Mouse (Mus musculus) MEL (cell line): Measurements from ENCODE around the gene 4930507D05Rik. TPM values are rescaled to one million over a fixed set of nuclear protein-coding genes. Genes with fewer than 3 reads are reported as not detected.

Source experiments
- DNase-seq: peaks from one replicate; pipeline ENCODE4 v3.0.0; 2011; ENCODE audit warnings: low read depth, low spot score
- H3K27ac ChIP-seq: 2 replicates; pipeline ENCODE4 v1.5.1; 2012; ENCODE audit warnings: low read depth, mild to moderate bottlenecking, control low read depth, low read length, moderate library complexity; ENCODE audit not compliant: control insufficient read depth
- H3K27me3 ChIP-seq, 2 experiments: fragments of 150-350 bp in 1 of 2; sonication (generic) in 1 of 2; 2 replicates each; pipeline ENCODE4 v1.6.1; 2012; ENCODE audit warnings: low read length in 2 of 2, mild to moderate bottlenecking in 2 of 2, improper control_type of control experiment in 1 of 2, moderate library complexity in 1 of 2; ENCODE audit not compliant: insufficient read depth in 2 of 2, control insufficient read depth in 1 of 2
- H3K36me3 ChIP-seq, 2 experiments: 2 replicates each; pipeline ENCODE4 v1.6.1; 2012 to 2014; ENCODE audit warnings: low read length in 2 of 2, improper control_type of control experiment in 1 of 2, inconsistent platforms in 1 of 2, mild to moderate bottlenecking in 1 of 2; ENCODE audit not compliant: insufficient read depth in 2 of 2, control insufficient read depth in 1 of 2
- H3K4me1 ChIP-seq, 2 experiments: fragments of 150-350 bp in 1 of 2; sonication (generic) in 1 of 2; 2 replicates each; pipeline ENCODE4 v1.6.1; 2012; ENCODE audit warnings: low read length in 2 of 2, improper control_type of control experiment in 1 of 2, mild to moderate bottlenecking in 1 of 2; ENCODE audit not compliant: insufficient read depth in 2 of 2, control insufficient read depth in 1 of 2
- H3K4me3 ChIP-seq, 2 experiments: fragments of 150-350 bp in 1 of 2; sonication (generic) in 1 of 2; 2 replicates each; pipeline ENCODE4 v1.5.1; 2012; ENCODE audit warnings: low read depth in 2 of 2, low read length in 2 of 2, mild to moderate bottlenecking in 2 of 2, moderate library complexity in 2 of 2, control low read depth in 1 of 2, improper control_type of control experiment in 1 of 2; ENCODE audit not compliant: control insufficient read depth in 1 of 2, insufficient read depth in 1 of 2
- H3K79me2 ChIP-seq: 2 replicates; pipeline ENCODE4 v1.6.1; 2012; ENCODE audit warnings: mild to moderate bottlenecking, low read length, moderate library complexity; ENCODE audit not compliant: control insufficient read depth, poor library complexity, insufficient read depth
- H3K9ac ChIP-seq: 2 replicates; pipeline ENCODE4 v1.6.1; 2012; ENCODE audit warnings: low read depth, mild to moderate bottlenecking, control low read depth, low read length, moderate library complexity; ENCODE audit not compliant: control insufficient read depth, poor library complexity, severe bottlenecking
- H3K9me3 ChIP-seq: fragments of 150-350 bp; sonication (generic); replicated peaks from 2 replicates; pipeline ENCODE4 v1.6.1; 2012; ENCODE audit warnings: mild to moderate bottlenecking, low read length, improper control_type of control experiment, moderate library complexity; ENCODE audit not compliant: insufficient read depth
- CHD2 ChIP-seq: IDR thresholded peaks from 2 replicates; pipeline ENCODE4 v1.6.1; 2011; ENCODE audit warnings: low read length, improper control_type of control experiment
- CTCF ChIP-seq, 3 experiments: IDR thresholded peaks in 2 of 3; conservative IDR thresholded peaks in 1 of 3; 2 replicates each; pipeline ENCODE4 v1.5.1; 2011 to 2012; ENCODE audit warnings: low read length in 3 of 3, low read depth in 2 of 3, mild to moderate bottlenecking in 2 of 3, improper control_type of control experiment in 1 of 3, inconsistent platforms in 1 of 3, mixed read lengths in 1 of 3, moderate library complexity in 1 of 3; ENCODE audit not compliant: control insufficient read depth in 1 of 3, insufficient read depth in 1 of 3, poor library complexity in 1 of 3, severe bottlenecking in 1 of 3
- E2F4 ChIP-seq: IDR thresholded peaks from 2 replicates; pipeline ENCODE4 v1.6.1; 2011; ENCODE audit warnings: low read depth, low read length, improper control_type of control experiment, borderline replicate concordance
- ELF1 ChIP-seq: IDR thresholded peaks from 2 replicates; pipeline ENCODE4 v1.6.1; 2014; ENCODE audit warnings: low read depth, mild to moderate bottlenecking, inconsistent platforms, low read length, improper control_type of control experiment, moderate library complexity
- GABPA ChIP-seq: IDR thresholded peaks from 2 replicates; pipeline ENCODE4 v1.6.1; 2012; ENCODE audit warnings: low read depth, mild to moderate bottlenecking, inconsistent platforms, low read length, improper control_type of control experiment, moderate library complexity
- GATA1 ChIP-seq: IDR thresholded peaks from 2 replicates; pipeline ENCODE4 v1.6.1; 2011; ENCODE audit warnings: low read depth, low read length, improper control_type of control experiment
- HCFC1 ChIP-seq: IDR thresholded peaks from 2 replicates; pipeline ENCODE4 v1.6.1; 2012; ENCODE audit warnings: low read depth, mild to moderate bottlenecking, inconsistent platforms, low read length, improper control_type of control experiment, moderate library complexity
- KAT2A ChIP-seq: conservative IDR thresholded peaks from 2 replicates; pipeline ENCODE4 v1.6.1; 2012; ENCODE audit warnings: low read depth, low read length, improper control_type of control experiment, inconsistent platforms
- MAFK ChIP-seq: IDR thresholded peaks from 2 replicates; pipeline ENCODE4 v1.6.1; 2011; ENCODE audit warnings: low read depth, mild to moderate bottlenecking, low read length, improper control_type of control experiment, borderline replicate concordance
- MYC ChIP-seq: IDR thresholded peaks from 2 replicates; pipeline ENCODE4 v1.6.1; 2011; ENCODE audit warnings: low read depth, mild to moderate bottlenecking, low read length, improper control_type of control experiment, moderate library complexity
- NRF1 ChIP-seq: IDR thresholded peaks from 2 replicates; pipeline ENCODE4 v1.6.1; 2014; ENCODE audit warnings: low read depth, mild to moderate bottlenecking, inconsistent platforms, low read length, improper control_type of control experiment, moderate library complexity; ENCODE audit not compliant: poor library complexity, insufficient read depth, severe bottlenecking
- POLR2A ChIP-seq, 2 experiments: IDR thresholded peaks; 2 replicates each; pipeline ENCODE4 v1.6.1; 2011 to 2012; ENCODE audit warnings: low read length in 2 of 2, mild to moderate bottlenecking in 2 of 2, control low read depth in 1 of 2, improper control_type of control experiment in 1 of 2, low read depth in 1 of 2, moderate library complexity in 1 of 2; ENCODE audit not compliant: control insufficient read depth in 1 of 2, insufficient read depth in 1 of 2, poor library complexity in 1 of 2
- POLR2AphosphoS2 ChIP-seq: IDR thresholded peaks from 2 replicates; pipeline ENCODE4 v1.6.1; 2011; ENCODE audit warnings: low read length, improper control_type of control experiment
- POLR2AphosphoS5 ChIP-seq: IDR thresholded peaks from 2 replicates; pipeline ENCODE4 v1.6.1; 2012; ENCODE audit warnings: low read depth, borderline replicate concordance, mild to moderate bottlenecking, inconsistent platforms, low read length, moderate library complexity, mixed read lengths
- TAL1 ChIP-seq: IDR thresholded peaks from 2 replicates; pipeline ENCODE4 v1.6.1; 2012; ENCODE audit warnings: mild to moderate bottlenecking, inconsistent platforms, low read length, moderate library complexity, mixed read lengths
- TCF12 ChIP-seq: IDR thresholded peaks from 2 replicates; pipeline ENCODE4 v1.6.1; 2014; ENCODE audit warnings: low read depth, mild to moderate bottlenecking, inconsistent platforms, low read length, improper control_type of control experiment, moderate library complexity
- USF2 ChIP-seq, 2 experiments: IDR thresholded peaks; 2 replicates each; pipeline ENCODE4 v1.6.1; 2011 to 2012; ENCODE audit warnings: improper control_type of control experiment in 2 of 2, low read length in 2 of 2, borderline replicate concordance in 1 of 2, inconsistent platforms in 1 of 2, low read depth in 1 of 2, mild to moderate bottlenecking in 1 of 2; ENCODE audit not compliant: insufficient read depth in 1 of 2
- ZC3H11A ChIP-seq: IDR thresholded peaks from 2 replicates; pipeline ENCODE4 v1.6.1; 2012; ENCODE audit warnings: low read depth, mild to moderate bottlenecking, inconsistent platforms, low read length, improper control_type of control experiment
- ZKSCAN1 ChIP-seq: IDR thresholded peaks from 2 replicates; pipeline ENCODE4 v1.6.1; 2012; ENCODE audit warnings: low read depth, mild to moderate bottlenecking, inconsistent platforms, low read length, improper control_type of control experiment, moderate library complexity
- ZMIZ1 ChIP-seq: IDR thresholded peaks from 2 replicates; pipeline ENCODE4 v1.6.1; 2012; ENCODE audit warnings: low read depth, mild to moderate bottlenecking, inconsistent platforms, low read length, improper control_type of control experiment, moderate library complexity
- ZNF384 ChIP-seq: IDR thresholded peaks from 2 replicates; pipeline ENCODE4 v1.6.1; 2012; ENCODE audit warnings: low read depth, mild to moderate bottlenecking, inconsistent platforms, low read length, improper control_type of control experiment
- polyA plus RNA-seq, 2 experiments: library from polyadenylated mRNA; stranded (reverse) in 1 of 2; unstranded in 1 of 2; fragments of >175 nt in 1 of 2; fragments of >200 nt in 1 of 2; gene quantifications; 2 replicates each; pipeline versions ENCODE4 v1.2.1 to v1.2.4; 2012; ENCODE audit warnings: low replicate concordance in 2 of 2, low read depth in 1 of 2; ENCODE audit not compliant: insufficient read length in 2 of 2, insufficient read depth in 1 of 2, missing spikeins in 1 of 2
- total RNA-seq: library from RNA; depleted of rRNA; stranded (reverse); fragments of 300-350 nt; gene quantifications from 2 replicates; pipeline ENCODE4 v1.2.3, GENCODE M21; 2012

The 4930507D05Rik gene
- total and polyA plus RNA-seq, 3 experiments = 0.33 to 0.58 TPM; not detected in 1

GRCm38 (mm10) chr10:62419422-62419821 is 29.9 kb upstream of the 4930507D05Rik start:
- Histone ChIP-seq H3K79me2 (no peaks in the 10 kb centered on the region), H3K4me3 (no peak overlapping the region), H3K36me3 (peaks cover 0 to 18% of the 10 kb centered on the region in 2 experiments; a peak in 2 of 4 replicates), H3K27me3 (no peaks in the 10 kb centered on the region), H3K9me3 (no peaks in the 10 kb centered on the region), H3K4me1 (peaks cover 8 to 31% of the 10 kb centered on the region in 2 experiments), H3K27ac (no peak overlapping the region), H3K9ac (no peak overlapping the region)
- TF ChIP-seq E2F4 = no peak
- no peak for TF ChIP-seq USF2 (IDR thresholded peaks at IDR 0.05; ENCODE audit: borderline replicate concordance in 1 of 2, insufficient read depth in 1 of 2, low read depth in 1 of 2, low read length in 2 of 2)
- TF ChIP-seq MYC = no peak
- no peak for TF ChIP-seq TCF12
- no peak for TF ChIP-seq KAT2A
- no peak for TF ChIP-seq GABPA
- TF ChIP-seq POLR2A (IDR thresholded peaks at IDR 0.05; ENCODE audit: control insufficient read depth in 1 of 2, insufficient read depth in 1 of 2, low read depth in 1 of 2, low read length in 2 of 2, poor library complexity in 1 of 2) = no peak
- DNase-seq = no peak

GRCm38 (mm10) chr10:62420399-62420798 is 28.9 kb upstream of the 4930507D05Rik start:
- Histone ChIP-seq H3K27me3 (no peaks in the 10 kb centered on the region), H3K27ac (no peak overlapping the region), H3K9ac (no peak overlapping the region), H3K4me1 (peaks cover 8 to 29% of the 10 kb centered on the region in 2 experiments), H3K4me3 (no peak overlapping the region), H3K79me2 (no peaks in the 10 kb centered on the region), H3K36me3 (peaks cover 0 to 17% of the 10 kb centered on the region in 2 experiments; a peak in 2 of 4 replicates), H3K9me3 (no peaks in the 10 kb centered on the region)
- TF ChIP-seq ZKSCAN1 (no peak), POLR2AphosphoS5 (no peak), ZC3H11A (no peak), ZMIZ1 (no peak), HCFC1 (no peak), GATA1 (no peak), TCF12 (no peak), CHD2 (no peak)
- no peak for DNase-seq

- Histone ChIP-seq H3K4me1 (peaks cover 8 to 24% of the 10 kb centered on the region in 2 experiments), H3K4me3 (no peak overlapping the region), H3K9me3 (no peaks in the 10 kb centered on the region), H3K27ac (no peak overlapping the region), H3K79me2 (no peaks in the 10 kb centered on the region), H3K36me3 (peaks cover 0 to 17% of the 10 kb centered on the region in 2 experiments; a peak in 2 of 4 replicates), H3K27me3 (no peaks in the 10 kb centered on the region), H3K9ac (no peak overlapping the region)
- DNase-seq = no peak
- TF ChIP-seq TAL1 (no peak), CTCF (IDR thresholded peaks at IDR 0.05 in 2 of 3, conservative IDR thresholded peaks at IDR 0.05 in 1 of 3; ENCODE audit: control insufficient read depth in 1 of 3, insufficient read depth in 1 of 3, low read depth in 2 of 3, low read length in 3 of 3, poor library complexity in 1 of 3, severe bottlenecking in 1 of 3) (no peak), POLR2AphosphoS2 (no peak), ZKSCAN1 (no peak), MAFK (no peak), NRF1 (no peak), POLR2A (IDR thresholded peaks at IDR 0.05; ENCODE audit: control insufficient read depth in 1 of 2, insufficient read depth in 1 of 2, low read depth in 1 of 2, low read length in 2 of 2, poor library complexity in 1 of 2) (no peak), ZNF384 (no peak), E2F4 (no peak), HCFC1 (no peak), ELF1 (no peak)
Observed at GRCm38 (mm10) chr10:62421127-62421526, 28.2 kb upstream of the 4930507D05Rik start.
